Mouse (Mus musculus): Measurements from ENCODE around the gene 6330409D20Rik.

6330409D20Rik gene

GRCm38 (mm10) chr2:32699680-32700079 is 41.1 kb downstream of the 6330409D20Rik start:
- ATAC-seq (ENCODE audit: low TSS enrichment), result no peak

GRCm38 (mm10) chr2:32694691-32695090 is 46.1 kb downstream of the 6330409D20Rik start:
- ATAC-seq (ENCODE audit: low TSS enrichment), result no peak

- peak; percentile 97 for ATAC-seq (ENCODE audit: low TSS enrichment)
These were observed 46.9 kb downstream of the 6330409D20Rik start for GRCm38 (mm10) chr2:32693823-32694411.

- no peak for ATAC-seq (ENCODE audit: low TSS enrichment)
These were observed 47.5 kb downstream of the 6330409D20Rik start for GRCm38 (mm10) chr2:32693282-32693681.

GRCm38 (mm10) chr2:32692496-32692895 is 48.3 kb downstream of the 6330409D20Rik start:
- ATAC-seq (ENCODE audit: low TSS enrichment), result no peak

- no peak for ATAC-seq (ENCODE audit: low TSS enrichment)
These were observed 49.8 kb downstream of the 6330409D20Rik start for GRCm38 (mm10) chr2:32691041-32691440.

GRCm38 (mm10) chr2:32689420-32689819 is 51.4 kb downstream of the 6330409D20Rik start:
- peak; percentile 57 for ATAC-seq (ENCODE audit: low TSS enrichment)

- ATAC-seq (ENCODE audit: low TSS enrichment), result no peak
These were observed 53.3 kb downstream of the 6330409D20Rik start for GRCm38 (mm10) chr2:32687562-32687961.

GRCm38 (mm10) chr2:32686640-32687039 is 54.2 kb downstream of the 6330409D20Rik start:
- ATAC-seq (ENCODE audit: low TSS enrichment), result no peak

- no peak for ATAC-seq (ENCODE audit: low TSS enrichment)
These were observed 55.0 kb downstream of the 6330409D20Rik start for GRCm38 (mm10) chr2:32685807-32686206.

GRCm38 (mm10) chr2:32684681-32685428 is 56.0 kb downstream of the 6330409D20Rik start:
- ATAC-seq (ENCODE audit: low TSS enrichment), result no peak

GRCm38 (mm10) chr2:32683701-32684100 is 57.1 kb downstream of the 6330409D20Rik start:
- ATAC-seq (ENCODE audit: low TSS enrichment), result no peak

GRCm38 (mm10) chr2:32682721-32683417 is 57.9 kb downstream of the 6330409D20Rik start:
- no peak for ATAC-seq (ENCODE audit: low TSS enrichment)
